Comparison of ENCODE assay signal across 9 mouse cellular contexts in genomic region chr9:124033345-124033744, GRCm38 (mm10). TPM values are rescaled to one million over a fixed set of nuclear protein-coding genes. Genes with fewer than 3 reads are reported as not detected.
A peak's percentile ranks its signal among the peaks of the same experiment; 100 is the strongest.
DNase-seq lines count a peak whose midpoint lies in the region; TF ChIP-seq lines count a peak whose summit lies in the region.
"Had no signal": no experiment of that assay in that cellular context is flagged by ENCODE, and none has a peak within 500 bp of the region (broad histone marks: within the 10 kb centered on the region; RNA-seq: fewer than 3 reads in every experiment).

No protein-coding gene starts in this region.

- no peaks in the 10 kb centered on the region for H3K36me3 ChIP-seq in ES-Bruce4 (ENCODE audit: control insufficient read depth, insufficient read depth, low read length, poor library complexity, severe bottlenecking)

- peak; percentile 72 for TF ChIP-seq CTCF in ES-Bruce4 (IDR thresholded peaks at IDR 0.05; ENCODE audit: low read depth, low read length)
- peak; percentile 63 for TF ChIP-seq CTCF in lung, adult 2 months (IDR thresholded peaks at IDR 0.05; ENCODE audit: insufficient read depth, low read length)

- no peak for TF ChIP-seq EP300 in ES-Bruce4 (IDR thresholded peaks at IDR 0.05; ENCODE audit: insufficient read depth, low read depth, low read length)

- H3K9ac ChIP-seq in ES-Bruce4 (ENCODE audit: low read depth, poor library complexity, severe bottlenecking), result no peak overlapping the region

- peak; percentile 38 for DNase-seq in kidney, adult 9 months
- DNase-seq in kidney, adult 18-20 months, result no peak
- peak; percentile 25 for DNase-seq in embryo, embryonic 9.5 days (ENCODE audit: extremely low spot score)
- DNase-seq in lung, adult 2 months, result no peak
- no peak for DNase-seq in right cerebral cortex, adult 2 months (ENCODE audit: low spot score in 2 of 2)
- DNase-seq in ovary, adult 18-20 months (ENCODE audit: low spot score), result no peak
- DNase-seq in heart, postnatal 36 days, result no peak

- H3K27ac ChIP-seq in ES-Bruce4 (ENCODE audit: insufficient read depth, low read length), result no peak overlapping the region

- no peak overlapping the region for H3K4me3 ChIP-seq in ES-Bruce4 (ENCODE audit: low read depth, low read length)
- no peak overlapping the region for H3K4me3 ChIP-seq in lung, adult 2 months (replicated peaks; ENCODE audit: extremely low read depth, low read depth, low read length)

- intact Hi-C loops in heart, postnatal 36 days (cut with DNase I), result loop anchor here (5.0 kb wide), 1 partner anchor 94 kb away; no protein-coding TSS in a partner anchor

- no peak for TF ChIP-seq POLR2A in ES-Bruce4 (IDR thresholded peaks at IDR 0.05; ENCODE audit: insufficient read depth, low read length)
- TF ChIP-seq POLR2A in lung, adult 2 months (IDR thresholded peaks at IDR 0.05; ENCODE audit: borderline replicate concordance, extremely low read depth, low read depth, low read length), result no peak

- 59% methylated on average over 1 of the region's 1 CpGs for WGBS in lung, adult 2 months

- no peaks in the 10 kb centered on the region for H3K4me1 ChIP-seq in ES-Bruce4 (ENCODE audit: control insufficient read depth, insufficient read depth, low read length)
- H3K4me1 ChIP-seq in lung, adult 2 months (ENCODE audit: control insufficient read depth, insufficient read depth, low read length), result no peaks in the 10 kb centered on the region

- no peaks in the 10 kb centered on the region for H3K27me3 ChIP-seq in ES-Bruce4 (ENCODE audit: control insufficient read depth, insufficient read depth, low read length, poor library complexity, severe bottlenecking)

- no peaks in the 10 kb centered on the region for H3K9me3 ChIP-seq in ES-Bruce4 (replicated peaks; ENCODE audit: control insufficient read depth, insufficient read depth, low read length, poor library complexity, severe bottlenecking)

RNA-seq across cellular contexts. Expression of gene Ccr3, which starts 11.6 kb away (rescaled TPM):
- polyA plus RNA-seq in ES-Bruce4 (2011; ENCODE audit: insufficient read depth, insufficient read length, low read depth, missing spikeins), result not detected in 2 replicates
- polyA plus RNA-seq in lung, adult 2 months (2012; rRNA removed), result 0.11 and 0.53 TPM in 2 replicates
- total RNA-seq in heart, postnatal 36 days (2021), result not detected

RNA-seq across cellular contexts. Expression of gene Ccr1l1, which starts 55.1 kb away (rescaled TPM):
- not detected in 2 replicates for polyA plus RNA-seq in ES-Bruce4 (2011; ENCODE audit: insufficient read depth, insufficient read length, low read depth, missing spikeins)
- polyA plus RNA-seq in lung, adult 2 months (2012; rRNA removed), result not detected in 2 replicates
- total RNA-seq in heart, postnatal 36 days (2021), result not detected
- polyA plus RNA-seq: lung, embryonic 16.5 days had no signal

Comparison
In these comparisons a context has a peak if more than half of its experiments do, and no peak if none do; other contexts are left out.
1. DNase-seq: peak in kidney, adult 9 months (single experiment) and embryo, embryonic 9.5 days (single experiment); none in kidney, adult 18-20 months (single experiment), lung, adult 2 months (single experiment), right cerebral cortex, adult 2 months (0 of 2), ovary, adult 18-20 months (single experiment) and heart, postnatal 36 days (0 of 2).